Mouse (Mus musculus): ENCODE data around the gene Ppm1e. TPM values are rescaled to one million over a fixed set of nuclear protein-coding genes. Genes with fewer than 3 reads are reported as not detected.

The Ppm1e gene
- polyA plus RNA-seq, 1 experiment from 2014 or later = 26.5 TPM

DNA sequence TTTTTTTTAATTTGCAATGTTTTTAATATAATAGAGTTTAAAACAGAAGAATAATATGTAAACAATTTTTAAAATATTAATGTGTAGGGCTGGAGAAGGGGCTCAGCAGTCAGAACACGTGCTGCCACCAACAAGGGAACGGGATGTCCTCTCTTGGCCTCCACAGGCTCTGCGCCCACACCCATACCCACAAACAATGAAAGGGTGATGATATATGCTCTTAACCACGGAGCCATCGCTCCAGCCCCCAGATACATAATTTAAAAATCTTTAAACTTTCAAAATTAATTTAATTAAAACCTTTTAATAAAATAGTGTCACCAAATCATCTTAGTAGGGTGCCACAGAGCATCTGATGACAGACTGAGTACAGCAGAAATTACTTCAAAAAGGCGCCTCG lies 8.2 kb upstream of the Ppm1e start:
- Histone ChIP-seq H3K27ac (ENCODE audit: low read length) (no peak overlapping the region), H3K36me3 (ENCODE audit: control insufficient read depth, insufficient read depth) (no peaks in the 10 kb centered on the region), H3K4me1 (replicated peaks; ENCODE audit: control insufficient read depth, insufficient read depth, low read length) (no peaks in the 10 kb centered on the region), H3K9me3 (ENCODE audit: control insufficient read depth, low read length) (no peaks in the 10 kb centered on the region), H3K27me3 (replicated peaks; ENCODE audit: control insufficient read depth, insufficient read depth, low read length) (no peaks in the 10 kb centered on the region), H3K4me3 (replicated peaks; ENCODE audit: low read length) (no peak overlapping the region), H3K4me2 (ENCODE audit: low read length) (no peak overlapping the region), H3K9ac (replicated peaks; ENCODE audit: low read depth, low read length) (no peak overlapping the region)
- 87% methylated on average over 7 of the region's 7 CpGs for WGBS
- ATAC-seq = no peak

DNA sequence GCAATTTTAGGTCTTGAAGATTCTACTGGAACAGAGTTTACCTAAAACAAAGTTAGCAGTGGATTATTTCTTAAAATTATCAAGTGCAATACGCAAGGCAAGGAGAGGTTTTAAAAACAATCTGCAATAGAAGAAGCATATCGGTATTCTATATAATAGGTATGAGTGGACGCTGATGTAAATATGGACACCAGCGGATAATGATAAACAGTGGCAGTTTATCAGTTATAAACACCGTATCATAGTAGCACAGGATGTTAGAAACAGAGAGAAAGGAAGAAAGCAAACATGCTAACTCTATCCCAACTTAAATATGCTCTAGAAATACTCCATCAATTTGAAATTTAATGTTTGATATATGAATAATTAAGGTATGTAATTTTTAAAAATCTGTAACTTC lies 6.3 kb upstream of the Ppm1e start:
- no peaks in the 10 kb centered on the region for H3K4me1 ChIP-seq (replicated peaks; ENCODE audit: control insufficient read depth, insufficient read depth, low read length)
- H3K4me2 ChIP-seq (ENCODE audit: low read length) = no peak overlapping the region
- no peak overlapping the region for H3K4me3 ChIP-seq (replicated peaks; ENCODE audit: low read length)
- no peak overlapping the region for H3K27ac ChIP-seq (ENCODE audit: low read length)
- ATAC-seq = no peak
- H3K9me3 ChIP-seq (ENCODE audit: control insufficient read depth, low read length) = no peaks in the 10 kb centered on the region
- no peak overlapping the region for H3K9ac ChIP-seq (replicated peaks; ENCODE audit: low read depth, low read length)
- no peaks in the 10 kb centered on the region for H3K27me3 ChIP-seq (replicated peaks; ENCODE audit: control insufficient read depth, insufficient read depth, low read length)
- H3K36me3 ChIP-seq (ENCODE audit: control insufficient read depth, insufficient read depth) = no peaks in the 10 kb centered on the region
- 93% methylated on average over 5 of the region's 5 CpGs for WGBS

DNA sequence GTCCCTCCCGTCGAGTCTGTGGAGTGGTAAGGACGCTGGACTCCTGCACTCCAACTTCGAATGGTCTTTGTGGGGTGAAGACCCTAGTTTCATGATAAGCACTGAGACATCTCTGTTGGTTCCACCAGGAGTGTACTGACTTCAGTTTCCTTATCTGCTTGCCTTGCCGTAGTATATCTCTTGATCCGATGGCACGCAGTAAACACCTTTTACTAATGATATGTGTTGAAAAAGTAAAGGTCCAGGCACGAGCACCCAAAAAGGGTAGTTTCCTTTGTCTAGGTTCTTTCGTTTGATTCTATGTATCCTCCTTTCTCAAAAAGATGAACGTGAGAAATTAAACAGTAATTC lies 414 bp upstream of the Ppm1e start:
- H3K27ac ChIP-seq (ENCODE audit: low read length) = peak overlapping the region; percentile 49
- 10% methylated on average over 10 of the region's 10 CpGs for WGBS
- peaks cover 15% of the 10 kb centered on the region for H3K4me1 ChIP-seq (replicated peaks; ENCODE audit: control insufficient read depth, insufficient read depth, low read length)
- ATAC-seq = no peak
- H3K36me3 ChIP-seq (ENCODE audit: control insufficient read depth, insufficient read depth) = no peaks in the 10 kb centered on the region
- H3K4me2 ChIP-seq (ENCODE audit: low read length) = peak overlapping the region; percentile 72
- no peaks in the 10 kb centered on the region for H3K9me3 ChIP-seq (ENCODE audit: control insufficient read depth, low read length)
- H3K27me3 ChIP-seq (replicated peaks; ENCODE audit: control insufficient read depth, insufficient read depth, low read length) = no peaks in the 10 kb centered on the region
- H3K9ac ChIP-seq (replicated peaks; ENCODE audit: low read depth, low read length) = peak overlapping the region; percentile 97
- H3K4me3 ChIP-seq (replicated peaks; ENCODE audit: low read length) = peak overlapping the region; percentile 95

DNA sequence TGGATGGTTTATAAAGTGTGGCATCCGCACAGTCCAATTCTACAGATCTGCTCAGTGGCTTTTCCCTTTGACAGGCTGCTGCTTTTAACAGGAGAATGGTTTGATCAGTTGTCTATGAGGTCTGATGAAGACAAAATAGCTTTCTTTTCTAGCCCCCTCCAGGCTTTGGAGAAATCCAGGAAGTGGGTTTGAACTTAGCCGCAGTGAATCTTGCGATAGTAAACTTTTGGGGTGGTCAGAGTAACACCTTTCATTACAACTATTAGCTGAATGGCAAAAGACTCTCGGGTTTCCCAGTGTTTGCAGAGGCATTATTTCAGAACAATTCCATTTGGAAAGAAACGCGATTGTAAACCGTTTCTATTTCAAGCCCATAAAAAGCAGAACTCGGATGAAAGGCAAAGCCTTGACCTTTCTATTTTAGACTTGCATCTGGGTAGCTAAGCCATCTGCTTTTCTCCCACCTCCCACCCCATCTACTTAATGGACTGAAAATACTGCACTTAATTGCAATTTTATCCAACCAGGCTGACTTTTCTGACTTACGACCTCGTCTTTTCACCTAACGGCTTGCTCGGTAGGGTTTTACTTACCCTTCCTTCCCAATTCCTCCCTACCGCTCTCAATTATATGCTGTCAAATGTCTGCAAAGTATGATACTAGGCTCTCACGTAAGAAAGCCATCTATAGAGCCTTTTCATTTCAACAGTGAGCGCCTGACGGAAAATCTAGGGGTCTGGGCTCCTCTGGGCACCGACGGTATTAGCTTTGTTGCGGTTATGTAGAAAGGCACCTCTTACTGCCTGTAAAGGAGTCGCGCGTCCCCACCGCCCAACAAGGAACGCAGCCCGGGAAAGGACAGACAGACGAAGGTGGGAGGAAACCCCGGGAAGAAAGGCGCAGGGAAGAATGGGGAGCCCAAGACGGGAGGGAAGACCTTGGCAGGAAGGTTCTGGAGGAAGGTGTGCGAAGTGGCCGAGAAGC lies 1.2 kb downstream of the Ppm1e start:
- peak overlapping the region; percentile 95 for H3K4me3 ChIP-seq (replicated peaks; ENCODE audit: low read length)
- ATAC-seq = peak; percentile 24; the same call in 1 of the 2 replicates
- H3K36me3 ChIP-seq (ENCODE audit: control insufficient read depth, insufficient read depth) = peaks cover 2% of the 10 kb centered on the region; the same call in 1 of the 2 replicates
- H3K27me3 ChIP-seq (replicated peaks; ENCODE audit: control insufficient read depth, insufficient read depth, low read length) = no peaks in the 10 kb centered on the region
- peak overlapping the region; percentile 97 for H3K9ac ChIP-seq (replicated peaks; ENCODE audit: low read depth, low read length)
- 4% methylated on average over 31 of the region's 31 CpGs for WGBS
- peaks cover 15% of the 10 kb centered on the region for H3K4me1 ChIP-seq (replicated peaks; ENCODE audit: control insufficient read depth, insufficient read depth, low read length)
- peak overlapping the region; percentile 72 for H3K4me2 ChIP-seq (ENCODE audit: low read length)
- H3K27ac ChIP-seq (ENCODE audit: low read length) = peak overlapping the region; percentile 85
- H3K9me3 ChIP-seq (ENCODE audit: control insufficient read depth, low read length) = no peaks in the 10 kb centered on the region

DNA sequence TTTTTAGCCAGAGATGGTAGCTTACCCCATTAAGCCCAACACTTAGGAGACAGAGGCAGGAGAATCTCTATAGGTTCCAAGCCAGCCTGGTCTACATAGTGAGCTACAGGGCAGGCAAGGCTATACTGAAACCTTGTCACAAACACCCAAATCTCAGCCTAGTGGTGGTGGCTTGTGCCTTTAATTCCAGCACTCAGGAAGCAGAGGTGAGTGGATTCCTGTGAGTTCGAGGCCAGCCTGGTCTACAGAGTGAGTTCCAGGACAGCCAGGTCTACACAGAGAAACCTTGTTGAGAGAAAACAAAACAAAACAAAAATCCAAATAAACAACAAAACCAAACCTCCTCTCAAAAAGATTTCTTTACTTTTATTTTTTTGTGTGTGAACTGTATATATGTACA lies 4.0 kb downstream of the Ppm1e start:
- no peak overlapping the region for H3K9ac ChIP-seq (replicated peaks; ENCODE audit: low read depth, low read length)
- H3K4me1 ChIP-seq (replicated peaks; ENCODE audit: control insufficient read depth, insufficient read depth, low read length) = peaks cover 15% of the 10 kb centered on the region
- peaks cover 2% of the 10 kb centered on the region; the same call in 1 of the 2 replicates for H3K36me3 ChIP-seq (ENCODE audit: control insufficient read depth, insufficient read depth)
- H3K27me3 ChIP-seq (replicated peaks; ENCODE audit: control insufficient read depth, insufficient read depth, low read length) = no peaks in the 10 kb centered on the region
- no peak for ATAC-seq
- no peak overlapping the region for H3K4me3 ChIP-seq (replicated peaks; ENCODE audit: low read length)
- H3K27ac ChIP-seq (ENCODE audit: low read length) = no peak overlapping the region
- no peak overlapping the region for H3K4me2 ChIP-seq (ENCODE audit: low read length)
- no peaks in the 10 kb centered on the region for H3K9me3 ChIP-seq (ENCODE audit: control insufficient read depth, low read length)
- 93% methylated on average over 1 of the region's 1 CpGs for WGBS

DNA sequence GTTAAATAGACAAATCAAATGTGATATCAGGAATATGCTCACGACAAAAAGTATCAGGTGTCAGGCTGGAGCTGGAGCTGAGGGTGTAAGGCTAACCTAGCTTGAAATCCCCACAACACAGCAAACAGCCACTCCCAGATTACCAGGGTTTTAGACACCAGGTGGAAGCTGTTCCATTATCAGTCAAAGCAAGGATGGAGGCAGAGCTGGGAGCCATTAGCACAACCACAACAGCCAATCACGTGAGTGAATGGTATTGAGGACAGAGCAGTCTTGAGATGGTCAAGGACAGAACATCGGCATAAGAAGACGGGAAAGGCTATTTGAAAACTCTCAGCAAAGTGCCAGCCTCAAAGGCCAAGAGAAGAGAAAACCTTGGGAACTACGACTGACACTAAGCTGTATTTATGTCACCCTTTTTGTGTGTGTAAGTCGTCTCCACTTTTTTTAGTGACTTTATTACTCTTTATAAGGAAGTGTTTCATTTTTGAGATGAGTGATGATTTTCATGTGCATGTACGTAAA lies 5.1 kb downstream of the Ppm1e start:
- Histone ChIP-seq H3K9ac (replicated peaks; ENCODE audit: low read depth, low read length) (no peak overlapping the region), H3K36me3 (ENCODE audit: control insufficient read depth, insufficient read depth) (peaks cover 2% of the 10 kb centered on the region; the same call in 1 of the 2 replicates), H3K9me3 (ENCODE audit: control insufficient read depth, low read length) (no peaks in the 10 kb centered on the region), H3K27ac (ENCODE audit: low read length) (no peak overlapping the region), H3K27me3 (replicated peaks; ENCODE audit: control insufficient read depth, insufficient read depth, low read length) (no peaks in the 10 kb centered on the region), H3K4me3 (replicated peaks; ENCODE audit: low read length) (no peak overlapping the region), H3K4me2 (ENCODE audit: low read length) (no peak overlapping the region), H3K4me1 (replicated peaks; ENCODE audit: control insufficient read depth, insufficient read depth, low read length) (peaks cover 9% of the 10 kb centered on the region)
- ATAC-seq = no peak
- 86% methylated on average over 7 of the region's 7 CpGs for WGBS

DNA sequence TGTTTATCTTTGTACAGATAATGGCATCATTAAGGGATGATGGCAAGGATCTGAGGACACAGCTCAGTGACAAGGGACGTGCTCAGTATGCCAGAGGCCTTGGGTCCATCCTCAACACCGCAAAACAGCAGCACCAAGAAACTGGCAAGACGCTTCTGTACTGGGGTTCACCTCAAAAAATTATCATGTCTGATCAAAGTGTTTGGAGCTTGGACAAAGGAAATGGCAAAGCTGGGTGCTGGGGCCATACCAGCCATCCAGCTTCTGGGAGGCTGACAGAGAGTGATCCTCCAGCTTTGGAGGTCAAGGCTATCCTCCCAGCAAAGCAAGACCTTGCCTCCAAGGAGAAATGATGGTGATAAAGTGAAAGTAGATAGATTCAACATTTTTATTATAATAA lies 32.4 kb downstream of the Ppm1e start:
- no peak overlapping the region for H3K4me2 ChIP-seq (ENCODE audit: low read length)
- no peaks in the 10 kb centered on the region for H3K4me1 ChIP-seq (replicated peaks; ENCODE audit: control insufficient read depth, insufficient read depth, low read length)
- H3K9me3 ChIP-seq (ENCODE audit: control insufficient read depth, low read length) = no peaks in the 10 kb centered on the region
- H3K27ac ChIP-seq (ENCODE audit: low read length) = no peak overlapping the region
- WGBS = 92% methylated on average over 3 of the region's 3 CpGs
- ATAC-seq = no peak
- H3K27me3 ChIP-seq (replicated peaks; ENCODE audit: control insufficient read depth, insufficient read depth, low read length) = no peaks in the 10 kb centered on the region
- H3K9ac ChIP-seq (replicated peaks; ENCODE audit: low read depth, low read length) = no peak overlapping the region
- H3K4me3 ChIP-seq (replicated peaks; ENCODE audit: low read length) = no peak overlapping the region
- no peaks in the 10 kb centered on the region for H3K36me3 ChIP-seq (ENCODE audit: control insufficient read depth, insufficient read depth)

DNA sequence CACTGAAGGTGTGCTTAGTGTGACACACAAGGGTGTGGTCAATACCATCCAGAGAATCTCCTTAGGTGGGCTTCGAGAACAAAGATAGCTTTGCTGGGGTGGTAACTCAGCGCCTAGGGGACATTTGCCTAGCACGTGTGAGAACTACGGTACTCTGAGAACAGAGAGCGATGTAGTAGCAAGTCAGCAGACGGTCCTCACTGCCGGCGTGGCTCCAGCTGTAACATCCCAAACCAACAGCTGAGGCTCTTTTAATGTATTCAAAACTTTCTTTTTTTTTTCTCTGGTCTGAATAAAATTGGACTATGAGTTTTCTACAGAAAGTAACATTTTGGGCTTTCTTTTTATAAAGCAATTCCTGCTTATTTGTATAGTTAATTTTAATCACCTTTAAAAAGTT lies 36.3 kb downstream of the Ppm1e start:
- ATAC-seq = no peak
- Histone ChIP-seq H3K9me3 (ENCODE audit: control insufficient read depth, low read length) (no peaks in the 10 kb centered on the region), H3K27me3 (replicated peaks; ENCODE audit: control insufficient read depth, insufficient read depth, low read length) (no peaks in the 10 kb centered on the region), H3K36me3 (ENCODE audit: control insufficient read depth, insufficient read depth) (no peaks in the 10 kb centered on the region), H3K9ac (replicated peaks; ENCODE audit: low read depth, low read length) (no peak overlapping the region), H3K4me1 (replicated peaks; ENCODE audit: control insufficient read depth, insufficient read depth, low read length) (peaks cover 14% of the 10 kb centered on the region), H3K27ac (ENCODE audit: low read length) (no peak overlapping the region), H3K4me3 (replicated peaks; ENCODE audit: low read length) (no peak overlapping the region), H3K4me2 (ENCODE audit: low read length) (no peak overlapping the region)
- 54% methylated on average over 8 of the region's 8 CpGs for WGBS

DNA sequence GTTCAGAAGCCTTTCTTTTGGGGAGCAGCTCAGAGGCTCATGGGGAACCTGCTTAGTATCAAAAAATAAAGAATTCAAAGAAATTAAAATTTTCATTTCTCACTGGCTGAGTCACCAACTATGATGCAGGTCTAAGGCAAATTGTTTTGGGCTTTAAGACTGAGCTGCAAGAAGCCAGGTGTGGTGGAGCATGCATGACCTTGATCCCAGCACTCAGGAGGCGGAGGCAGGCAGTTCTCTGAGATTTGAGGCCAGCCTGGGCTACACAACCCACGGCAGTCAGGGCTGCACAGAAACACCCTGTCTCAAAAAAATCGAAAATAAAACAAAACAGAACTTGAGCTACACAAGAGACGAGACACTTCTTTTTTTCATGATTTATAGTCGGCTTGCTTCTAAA lies 38.8 kb downstream of the Ppm1e start:
- Histone ChIP-seq H3K27me3 (replicated peaks; ENCODE audit: control insufficient read depth, insufficient read depth, low read length) (no peaks in the 10 kb centered on the region), H3K36me3 (ENCODE audit: control insufficient read depth, insufficient read depth) (no peaks in the 10 kb centered on the region), H3K9ac (replicated peaks; ENCODE audit: low read depth, low read length) (no peak overlapping the region), H3K4me3 (replicated peaks; ENCODE audit: low read length) (no peak overlapping the region), H3K4me2 (ENCODE audit: low read length) (no peak overlapping the region), H3K27ac (ENCODE audit: low read length) (no peak overlapping the region), H3K4me1 (replicated peaks; ENCODE audit: control insufficient read depth, insufficient read depth, low read length) (peaks cover 14% of the 10 kb centered on the region), H3K9me3 (ENCODE audit: control insufficient read depth, low read length) (no peaks in the 10 kb centered on the region)
- no peak for ATAC-seq
- 67% methylated on average over 5 of the region's 5 CpGs for WGBS
